Mouse (Mus musculus): ENCODE data around the gene Cmtm7.

DNA sequence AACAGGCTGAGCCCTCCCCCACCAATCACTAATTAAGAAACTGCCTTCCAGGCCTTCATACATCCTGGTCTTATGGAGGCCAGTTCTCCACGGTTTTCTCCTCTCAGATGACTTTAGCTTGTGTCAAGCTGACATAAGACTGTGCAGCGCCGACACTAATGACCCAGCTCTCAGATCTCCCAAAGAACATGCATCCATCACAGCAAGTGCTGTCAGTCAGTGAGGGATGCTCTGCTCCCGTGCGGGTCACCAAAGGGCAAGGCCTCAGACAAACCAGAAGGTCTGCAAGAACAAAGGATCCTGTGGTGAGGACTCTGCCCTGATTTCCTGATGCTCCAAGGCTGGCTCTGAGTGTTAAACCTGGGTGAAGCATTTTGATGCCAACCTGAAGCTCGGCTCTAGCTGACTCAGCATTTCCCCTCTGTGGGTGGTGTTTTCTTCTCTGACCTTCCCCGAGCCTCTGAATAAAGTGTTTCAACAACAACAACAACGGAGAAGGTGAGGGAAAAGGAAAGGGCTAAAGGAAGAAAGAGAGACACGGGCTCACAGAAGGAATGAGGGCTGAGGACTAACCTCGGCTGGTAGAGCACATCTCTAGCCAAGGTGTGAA is 17.9 kb upstream of the Cmtm7 start:
- no peak for TF ChIP-seq USF1 (IDR thresholded peaks at IDR 0.05; ENCODE audit: low read depth)
- TF ChIP-seq CTCF (IDR thresholded peaks at IDR 0.05; ENCODE audit: control insufficient read depth, insufficient read depth, insufficient read length), result no peak
- no peak for TF ChIP-seq CEBPB (IDR thresholded peaks at IDR 0.05; ENCODE audit: low read depth)

All from C2C12 (cell line).